Comparison of ENCODE assay signal across 16 mouse cellular contexts in the genomic region with DNA sequence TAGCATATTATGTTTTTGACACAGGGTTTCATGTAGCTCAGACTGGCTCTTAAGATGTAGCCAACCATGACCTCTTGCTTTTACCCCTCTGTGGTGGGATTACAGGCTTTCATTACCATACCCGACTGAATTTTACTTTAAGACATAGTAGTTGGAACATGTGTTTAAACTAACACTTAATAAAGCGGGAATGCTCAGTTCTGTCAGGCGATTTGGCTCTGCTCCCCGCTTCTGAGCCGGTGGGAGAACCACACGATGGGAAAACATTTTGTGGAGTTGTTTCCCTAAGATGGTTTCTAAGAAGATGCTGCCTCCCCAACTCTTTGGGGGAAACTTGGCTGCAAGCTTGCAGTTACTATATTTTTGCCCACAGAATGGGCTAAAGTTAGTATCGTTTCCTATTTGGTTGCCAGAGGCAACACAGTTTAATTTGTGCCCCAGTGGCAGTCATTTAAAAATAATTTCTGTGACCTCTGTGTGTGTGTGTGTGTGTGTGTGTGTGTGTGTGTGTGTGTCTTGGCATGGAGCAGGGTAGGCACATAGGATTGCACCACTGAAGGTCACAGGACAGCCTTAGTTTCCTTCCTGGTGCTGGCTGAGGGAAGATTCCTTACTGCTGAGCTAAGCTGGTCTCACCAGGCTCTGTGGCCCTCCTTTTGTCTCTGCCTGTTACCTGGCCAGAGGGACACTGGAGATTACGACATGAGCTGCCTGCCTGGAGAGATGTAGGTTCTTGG. TPM values are rescaled to one million over a fixed set of nuclear protein-coding genes. Genes with fewer than 3 reads are reported as not detected.
A peak's percentile ranks its signal among the peaks of the same experiment; 100 is the strongest.
DNase-seq lines count a peak whose midpoint lies in the region; ATAC-seq lines count a peak whose summit lies in the region.
"Had no signal": no experiment of that assay in that cellular context is flagged by ENCODE, and none has a peak within 500 bp of the region (broad histone marks: within the 10 kb centered on the region; RNA-seq: fewer than 3 reads in every experiment).

No protein-coding gene starts in this region.

- intact Hi-C loops in heart, postnatal 14 days (cut with DNase I), result no loop called here

- peak; percentile 28 to 32; a peak in 2 of 4 replicates for ATAC-seq in hematopoietic stem cell, adult 5-6 weeks (replicated peaks in 1 of 2; ENCODE audit: insufficient read depth in 1 of 2, low FRiP score in 2 of 2, low TSS enrichment in 1 of 2, low read depth in 1 of 2, poor library complexity in 2 of 2, severe bottlenecking in 2 of 2)
- ATAC-seq: liver, embryonic 12.5 days; lung, postnatal 0 days had no signal

- peak; percentile 9 to 28 for DNase-seq in heart, adult 18-20 months
- no peak for DNase-seq in heart, postnatal 14 days
- DNase-seq in lung, postnatal 10 days, result peak; percentile 6
- no peak for DNase-seq in lung, postnatal 25 days (ENCODE audit: low spot score)
- no peak for DNase-seq in cerebellum, adult 9-10 months
- no peak for DNase-seq in adrenal gland, postnatal 14 days
- DNase-seq: adrenal gland, adult 2 months; cerebellum, adult 9-11 months; embryo, embryonic 11 days; kidney, adult 9 months; kidney, postnatal 4 days; thymus, postnatal 25 days had no signal

RNA-seq across cellular contexts. Expression of a gene that starts 34.9 kb away (rescaled TPM):
- 1 to 10 TPM in 1 of 2 experiments, under 1 TPM in 1; 0.22 to 1.0 TPM for total RNA-seq in heart, adult 18-20 months (2021)
- under 1 TPM; 0.29 to 0.56 TPM for total RNA-seq in heart, postnatal 14 days (2021)
- total RNA-seq in hematopoietic stem cell, adult 5-6 weeks (2017), result 143 and 156 TPM in 2 replicates
- 0.59 and 2.6 TPM in 2 replicates for total RNA-seq in adrenal gland, postnatal 14 days (2021)
- total RNA-seq: adrenal gland, adult 2 months; left cerebral cortex, adult 18-20 months had no signal

Comparison
In these comparisons a context has a peak if more than half of its experiments do, and no peak if none do; other contexts are left out.
1. DNase-seq: peak in heart, adult 18-20 months (2 of 2) and lung, postnatal 10 days (single experiment); none in heart, postnatal 14 days (0 of 2), lung, postnatal 25 days (single experiment), cerebellum, adult 9-10 months (single experiment) and adrenal gland, postnatal 14 days (single experiment).
2. RNA of a gene that starts 34.9 kb away (total RNA-seq): 143 to 156 TPM in hematopoietic stem cell, adult 5-6 weeks; 0.22 to 1.0 TPM in heart, adult 18-20 months, 0.59 to 2.6 TPM in adrenal gland, postnatal 14 days and 0.29 to 0.56 TPM in heart, postnatal 14 days; every median in the first group is over 10 times any median in the second.